In genomic region chr5:14662180-14662579, GRCm38 (mm10) we compare ENCODE assay signal across 16 mouse cellular contexts.
"Had no signal": no experiment of that assay in that cellular context is flagged by ENCODE, and none has a peak within 500 bp of the region (broad histone marks: within the 10 kb centered on the region; RNA-seq: fewer than 3 reads in every experiment).

No protein-coding gene starts in this region.

- H3K9ac ChIP-seq: lung, embryonic 14.5 days; midbrain, embryonic 12.5 days; neural tube, embryonic 13.5 days; neural tube, embryonic 15.5 days had no signal

- DNase-seq: lung, adult 18-20 months; lung, embryonic 14.5 days; lung, postnatal 10 days; lung, postnatal 4 days; midbrain, embryonic 14.5 days; retina, postnatal 1 day; right cerebral cortex, postnatal 14 days; spleen, adult 18-20 months; thymus, adult 2 months; thymus, postnatal 36 days had no signal

- H3K9me3 ChIP-seq: midbrain, embryonic 10.5 days; midbrain, embryonic 12.5 days; neural tube, embryonic 13.5 days; neural tube, embryonic 15.5 days had no signal

- H3K4me3 ChIP-seq: midbrain, embryonic 10.5 days; midbrain, embryonic 12.5 days; myocyte; neural tube, embryonic 13.5 days; neural tube, embryonic 15.5 days had no signal

- H3K27ac ChIP-seq: midbrain, embryonic 10.5 days; midbrain, embryonic 12.5 days; neural tube, embryonic 13.5 days; neural tube, embryonic 15.5 days had no signal

- H3K4me1 ChIP-seq: midbrain, embryonic 10.5 days; midbrain, embryonic 12.5 days; neural tube, embryonic 13.5 days; neural tube, embryonic 15.5 days had no signal

- H3K27me3 ChIP-seq: midbrain, embryonic 12.5 days; neural tube, embryonic 13.5 days; neural tube, embryonic 15.5 days had no signal

- H3K4me2 ChIP-seq: lung, embryonic 14.5 days; midbrain, embryonic 12.5 days; neural tube, embryonic 13.5 days; neural tube, embryonic 15.5 days had no signal

- H3K36me3 ChIP-seq: midbrain, embryonic 10.5 days; midbrain, embryonic 12.5 days; neural tube, embryonic 13.5 days; neural tube, embryonic 15.5 days had no signal

- ATAC-seq: midbrain, embryonic 16.5 days had no signal
